Mouse (Mus musculus): ENCODE results near the gene Frmd8. TPM values are rescaled to one million over a fixed set of nuclear protein-coding genes. Genes with fewer than 3 reads are reported as not detected.
A peak's percentile ranks its signal among the peaks of the same experiment; 100 is the strongest.

Frmd8 gene
- polyA plus RNA-seq (2015; fragmentation: Nextera tagmentation; extraction: Ambion mirVana) = 25.3 and 27.7 TPM in 2 replicates

- H3K27me3 ChIP-seq (replicated peaks) = no peaks in the 10 kb centered on the region
- WGBS = under 1% methylated on average over 37 of the region's 37 CpGs
- H3K4me3 ChIP-seq (replicated peaks) = peak within 1 kb of the TSS; percentile 84
- H3K27ac ChIP-seq = peak within 1 kb of the TSS; percentile 44
- H3K9ac ChIP-seq = peak within 1 kb of the TSS; percentile 82
- H3K36me3 ChIP-seq = no peaks in the 10 kb centered on the region
- H3K9me3 ChIP-seq = no peaks in the 10 kb centered on the region
- H3K4me1 ChIP-seq = peaks cover 47% of the 10 kb centered on the region
- H3K4me2 ChIP-seq = peak within 1 kb of the TSS; percentile 85
- peak; percentile 80 for ATAC-seq (ENCODE audit: insufficient read depth, low FRiP score, low read depth)
These were observed at the start of gene Frmd8 for GRCm38 (mm10) chr19:5874969-5875480. Gene Frmd8, minus strand, starts transcription at chr19:5875274.

GRCm38 (mm10) chr19:5924713-5925093, 49.6 kb upstream of the Frmd8 start, which contains the start of gene Cdc42ep2:
Gene Cdc42ep2, minus strand, starts transcription at chr19:5924816.
- Histone ChIP-seq H3K36me3 (no peaks in the 10 kb centered on the region), H3K9me3 (no peaks in the 10 kb centered on the region), H3K4me1 (peaks cover 35% of the 10 kb centered on the region), H3K27me3 (replicated peaks) (no peaks in the 10 kb centered on the region), H3K9ac (peak within 1 kb of the TSS; percentile 42; the same call in 1 of the 2 replicates), H3K4me3 (replicated peaks) (peak within 1 kb of the TSS; percentile 58), H3K4me2 (peak within 1 kb of the TSS; percentile 86), H3K27ac (peak within 1 kb of the TSS; percentile 89)
- 0% methylated on average over 18 of the region's 18 CpGs for WGBS
- ATAC-seq (ENCODE audit: insufficient read depth, low FRiP score, low read depth) = peak; percentile 94

- under 1% methylated on average over 38 of the region's 38 CpGs for WGBS
- Histone ChIP-seq H3K4me2 (peak overlapping the region; percentile 86), H3K9ac (peak overlapping the region; percentile 42; the same call in 1 of the 2 replicates), H3K27me3 (replicated peaks) (no peaks in the 10 kb centered on the region), H3K4me1 (peaks cover 31% of the 10 kb centered on the region), H3K36me3 (no peaks in the 10 kb centered on the region), H3K9me3 (no peaks in the 10 kb centered on the region), H3K27ac (peak overlapping the region; percentile 89), H3K4me3 (replicated peaks) (peak overlapping the region; percentile 58)
- peak; percentile 65 for ATAC-seq (ENCODE audit: insufficient read depth, low FRiP score, low read depth)
These were observed 49.1 kb upstream of the Frmd8 start for GRCm38 (mm10) chr19:5923990-5924712.

GRCm38 (mm10) chr19:5922963-5923362, 47.9 kb upstream of the Frmd8 start:
- H3K27ac ChIP-seq = peak overlapping the region; percentile 40; the same call in 1 of the 2 replicates
- ATAC-seq (ENCODE audit: insufficient read depth, low FRiP score, low read depth) = no peak
- H3K4me3 ChIP-seq (replicated peaks) = peak overlapping the region; percentile 12
- peak overlapping the region; percentile 43 for H3K4me2 ChIP-seq
- no peaks in the 10 kb centered on the region for H3K9me3 ChIP-seq
- peaks cover 26% of the 10 kb centered on the region for H3K4me1 ChIP-seq
- 0 out of 2 replicates have a peak, but pooled peaks cover 4% of the 10 kb centered on the region for H3K36me3 ChIP-seq
- H3K27me3 ChIP-seq (replicated peaks) = no peaks in the 10 kb centered on the region
- H3K9ac ChIP-seq = no peak overlapping the region
- 93% methylated on average over 3 of the region's 3 CpGs for WGBS

GRCm38 (mm10) chr19:5922119-5922942, 47.3 kb upstream of the Frmd8 start:
- H3K4me2 ChIP-seq = peak overlapping the region; percentile 43
- peak overlapping the region; percentile 40 for H3K27ac ChIP-seq
- peak; percentile 32; the same call in 1 of the 2 replicates for ATAC-seq (ENCODE audit: insufficient read depth, low FRiP score, low read depth)
- H3K4me3 ChIP-seq (replicated peaks) = peak overlapping the region; percentile 12
- no peak overlapping the region for H3K9ac ChIP-seq
- peaks cover 26% of the 10 kb centered on the region for H3K4me1 ChIP-seq
- no peaks in the 10 kb centered on the region for H3K9me3 ChIP-seq
- H3K36me3 ChIP-seq = 0 out of 2 replicates have a peak, but pooled peaks cover 10% of the 10 kb centered on the region
- 63% methylated on average over 15 of the region's 15 CpGs for whole genome bisulfite sequencing
- H3K27me3 ChIP-seq (replicated peaks) = no peaks in the 10 kb centered on the region

- H3K27ac ChIP-seq = no peak overlapping the region
- no peak overlapping the region for H3K9ac ChIP-seq
- H3K4me2 ChIP-seq = peak overlapping the region; percentile 43
- no peak overlapping the region; the same call in 1 of the 2 replicates for H3K4me3 ChIP-seq (replicated peaks)
- no peaks in the 10 kb centered on the region for H3K27me3 ChIP-seq (replicated peaks)
- ATAC-seq (ENCODE audit: insufficient read depth, low FRiP score, low read depth) = no peak
- 0 out of 2 replicates have a peak, but pooled peaks cover 11% of the 10 kb centered on the region for H3K36me3 ChIP-seq
- 15% methylated on average over 9 of the region's 9 CpGs for whole genome bisulfite sequencing
- no peaks in the 10 kb centered on the region for H3K9me3 ChIP-seq
- peaks cover 26% of the 10 kb centered on the region for H3K4me1 ChIP-seq
These were observed 46.6 kb upstream of the Frmd8 start for GRCm38 (mm10) chr19:5921715-5922114.

GRCm38 (mm10) chr19:5913007-5913719, 38.1 kb upstream of the Frmd8 start, which contains the start of gene Dpf2:
Gene Dpf2, minus strand, starts transcription at chr19:5913010.
- Histone ChIP-seq H3K4me1 (peaks cover 21% of the 10 kb centered on the region), H3K9ac (peak within 1 kb of the TSS; percentile 91), H3K36me3 (0 out of 2 replicates have a peak, but pooled peaks cover 9% of the 10 kb centered on the region), H3K9me3 (no peaks in the 10 kb centered on the region), H3K27ac (peak within 1 kb of the TSS; percentile 84), H3K27me3 (replicated peaks) (no peaks in the 10 kb centered on the region), H3K4me3 (replicated peaks) (peak within 1 kb of the TSS; percentile 89), H3K4me2 (peak within 1 kb of the TSS; percentile 77)
- 16% methylated on average over 13 of the region's 13 CpGs for WGBS
- peak; percentile 25 for ATAC-seq (ENCODE audit: insufficient read depth, low FRiP score, low read depth)

GRCm38 (mm10) chr19:5912103-5913006, 37.3 kb upstream of the Frmd8 start:
- Histone ChIP-seq H3K4me2 (peak overlapping the region; percentile 77), H3K27me3 (replicated peaks) (no peaks in the 10 kb centered on the region), H3K27ac (peak overlapping the region; percentile 84), H3K4me3 (replicated peaks) (peak overlapping the region; percentile 89), H3K9ac (peak overlapping the region; percentile 91), H3K9me3 (no peaks in the 10 kb centered on the region), H3K4me1 (peaks cover 21% of the 10 kb centered on the region), H3K36me3 (0 out of 2 replicates have a peak, but pooled peaks cover 1% of the 10 kb centered on the region)
- ATAC-seq (ENCODE audit: insufficient read depth, low FRiP score, low read depth) = peak; percentile 98
- WGBS = under 1% methylated on average over 59 of the region's 59 CpGs

- no peaks in the 10 kb centered on the region for H3K36me3 ChIP-seq
- H3K27me3 ChIP-seq (replicated peaks) = no peaks in the 10 kb centered on the region
- peak overlapping the region; percentile 68 for H3K4me2 ChIP-seq
- no peak for ATAC-seq (ENCODE audit: insufficient read depth, low FRiP score, low read depth)
- 2% methylated on average over 14 of the region's 14 CpGs for WGBS
- peaks cover 21% of the 10 kb centered on the region for H3K4me1 ChIP-seq
- H3K4me3 ChIP-seq (replicated peaks) = peak overlapping the region; percentile 89
- peak overlapping the region; percentile 84 for H3K27ac ChIP-seq
- H3K9me3 ChIP-seq = no peaks in the 10 kb centered on the region
- H3K9ac ChIP-seq = peak overlapping the region; percentile 91
These were observed 36.5 kb upstream of the Frmd8 start for GRCm38 (mm10) chr19:5911430-5912102.

- WGBS = 49% methylated on average over 6 of the region's 6 CpGs
- H3K4me1 ChIP-seq = peaks cover 21% of the 10 kb centered on the region
- H3K27me3 ChIP-seq (replicated peaks) = no peaks in the 10 kb centered on the region
- no peak for ATAC-seq (ENCODE audit: insufficient read depth, low FRiP score, low read depth)
- H3K27ac ChIP-seq = 0 out of 2 replicates have a peak overlapping the region, but pooled peaks have one; percentile 11
- peak overlapping the region; percentile 7; the same call in 1 of the 2 replicates for H3K4me3 ChIP-seq (replicated peaks)
- no peak overlapping the region for H3K9ac ChIP-seq
- H3K4me2 ChIP-seq = peak overlapping the region; percentile 34
- peaks cover 11% of the 10 kb centered on the region for H3K36me3 ChIP-seq
- H3K9me3 ChIP-seq = no peaks in the 10 kb centered on the region
These were observed 35.1 kb upstream of the Frmd8 start for GRCm38 (mm10) chr19:5910221-5910620.

Measured in stomach, embryonic 15.5 days (tissue).